Mouse (Mus musculus) NIH3T3 (cell line): ENCODE data around the gene Sult2a4.
"Not testable (repeated sequence)": the region's sequence is repeated elsewhere in the genome, so short reads cannot be mapped to it uniquely, and the experiment has no call there.

ENCODE experiments used
- DNase-seq: peaks from one replicate; pipeline ENCODE4 v3.0.0-alpha.2; 2012; ENCODE audit warnings: low read depth

Gene Sult2a4

GRCm38 (mm10) chr7:13989507-13989906 lies at the start of gene Sult2a4:
Sult2a4 (minus strand) TSS chr7:13989607.
- not testable (repeated sequence) for DNase-seq

- DNase-seq, result not testable (repeated sequence)
Observed at GRCm38 (mm10) chr7:14030831-14031230, 41.4 kb upstream of the Sult2a4 start.

GRCm38 (mm10) chr7:14013083-14013482 lies 23.7 kb upstream of the Sult2a4 start:
- no peak for DNase-seq

- DNase-seq, result not testable (repeated sequence)
Observed at GRCm38 (mm10) chr7:14010686-14011085, 21.3 kb upstream of the Sult2a4 start.
